Mouse (Mus musculus) adrenal gland, adult 18-20 months (tissue): ENCODE results near the gene Rassf2. TPM values are rescaled to one million over a fixed set of nuclear protein-coding genes. Genes with fewer than 3 reads are reported as not detected.

Experiments used
- DNase-seq, 2 experiments: peaks; one replicate each; pipeline ENCODE4 v3.0.0; 2021 to 2022; ENCODE audit warnings: low spot score in 2 of 2
- long read RNA-seq, 2 experiments: library from polyadenylated mRNA; stranded (forward); transcript quantifications; one replicate each; pipeline ENCODE4 v2.0.0; 2021
- total RNA-seq, 2 experiments: library from RNA; stranded (reverse); gene quantifications; 1 replicate in 1 of 2; 2 replicates in 1 of 2; pipeline ENCODE4 v1.2.3; 2021

Gene Rassf2
- 10 to 100 TPM; 11.1 to 19.0 TPM for total RNA-seq
- long read RNA-seq, experiment 1, full-length matches to known transcripts, result 9 of 19 reads
- long read RNA-seq, experiment 1, partial matches to known transcripts, result 4 of 19 reads
- long read RNA-seq, experiment 1, other reads (novel, unspliced or antisense), result 6 of 19 reads
- long read RNA-seq, experiment 2, full-length matches to known transcripts, result 3 of 13 reads
- long read RNA-seq, experiment 2, partial matches to known transcripts, result 8 of 13 reads
- long read RNA-seq, experiment 2, other reads (novel, unspliced or antisense), result 2 of 13 reads

GRCm38 (mm10) chr2:132029646-132030417 is at the start of gene Rassf2:
Gene Rassf2 (minus strand): TSS chr2:132030258.
- peak; percentile 51 to 67 for DNase-seq

GRCm38 (mm10) chr2:132079139-132079538 is 49.1 kb upstream of the Rassf2 start:
- no peak for DNase-seq

- DNase-seq, result no peak
Measured at GRCm38 (mm10) chr2:132073052-132073451, 43.0 kb upstream of the Rassf2 start.

- no peak for DNase-seq
Measured at GRCm38 (mm10) chr2:132069985-132070735, 40.1 kb upstream of the Rassf2 start.

GRCm38 (mm10) chr2:132064185-132064831 is 34.2 kb upstream of the Rassf2 start:
- DNase-seq, result no peak

GRCm38 (mm10) chr2:132063776-132064175 is 33.7 kb upstream of the Rassf2 start:
- no peak for DNase-seq

- DNase-seq, result no peak
Measured at GRCm38 (mm10) chr2:132061884-132062283, 31.8 kb upstream of the Rassf2 start.

GRCm38 (mm10) chr2:132059919-132060318 is 29.9 kb upstream of the Rassf2 start:
- DNase-seq, result no peak

- no peak for DNase-seq
Measured at GRCm38 (mm10) chr2:132055349-132055753, 25.3 kb upstream of the Rassf2 start.

GRCm38 (mm10) chr2:132053824-132054223 is 23.8 kb upstream of the Rassf2 start:
- DNase-seq, result no peak

GRCm38 (mm10) chr2:132051798-132052197 is 21.7 kb upstream of the Rassf2 start:
- no peak for DNase-seq

GRCm38 (mm10) chr2:132049921-132050320 is 19.9 kb upstream of the Rassf2 start:
- DNase-seq, result no peak

GRCm38 (mm10) chr2:132049491-132049890 is 19.4 kb upstream of the Rassf2 start:
- no peak for DNase-seq

GRCm38 (mm10) chr2:132048143-132048772 is 18.2 kb upstream of the Rassf2 start:
- DNase-seq, result no peak

- no peak for DNase-seq
Measured at GRCm38 (mm10) chr2:132047364-132047763, 17.3 kb upstream of the Rassf2 start.

GRCm38 (mm10) chr2:132046659-132047058 is 16.6 kb upstream of the Rassf2 start:
- no peak for DNase-seq

GRCm38 (mm10) chr2:132044320-132045274 is 14.5 kb upstream of the Rassf2 start:
- DNase-seq, result no peak

GRCm38 (mm10) chr2:132043101-132043621 is 13.1 kb upstream of the Rassf2 start:
- DNase-seq, result peak; percentile 47 to 48

- no peak for DNase-seq
Measured at GRCm38 (mm10) chr2:132039894-132040293, 9.8 kb upstream of the Rassf2 start.
